Mouse (Mus musculus): ENCODE measurements around the gene Myocos. TPM values are rescaled to one million over a fixed set of nuclear protein-coding genes. Genes with fewer than 3 reads are reported as not detected.

Gene Myocos
- polyA plus RNA-seq (2014; fragmentation: Illumina TruSeq; extraction: RNeasy Lipid Tissue Mini Kit (QIAGEN cat#74804); ENCODE audit: low replicate concordance), result not detected

DNA sequence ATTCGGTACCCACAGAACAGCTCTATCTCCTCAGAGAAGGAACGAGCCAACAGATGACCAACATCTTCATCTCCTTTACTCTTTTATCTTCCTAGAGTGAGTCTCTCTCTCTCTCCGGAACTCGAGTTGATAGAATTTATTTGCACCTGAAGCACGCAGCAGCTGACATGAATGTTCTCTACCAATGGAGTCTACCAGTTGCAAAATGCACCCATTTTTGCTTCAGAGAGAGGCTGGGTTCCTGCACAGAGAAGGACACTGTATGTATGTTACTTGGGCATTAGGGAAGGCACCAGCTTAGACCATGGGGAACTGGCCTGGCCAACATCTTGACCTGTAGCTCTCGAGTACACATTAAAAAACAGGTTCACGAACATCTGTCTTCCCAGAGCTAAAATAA, at the start of gene Myocos:
Gene Myocos, minus strand, starts transcription at position 101 of the 400 bp plus-strand sequence.

GRCm38 (mm10) chr1:162639051-162639750, 18.8 kb downstream of the Myocos start, which contains the start of gene Myoc:
TSS of gene Myoc (plus strand) at chr1:162639155.

Other genes with a start within 250 kb of the Myocos start
- gene Dnm3, start 180.2 kb downstream of the Myocos start, polyA plus RNA-seq (2014; fragmentation: Illumina TruSeq; extraction: RNeasy Lipid Tissue Mini Kit (QIAGEN cat#74804); ENCODE audit: low replicate concordance), result 3.0 TPM
- gene Mettl13, start 109.7 kb downstream of the Myocos start, polyA plus RNA-seq (2014; fragmentation: Illumina TruSeq; extraction: RNeasy Lipid Tissue Mini Kit (QIAGEN cat#74804); ENCODE audit: low replicate concordance), result 1.3 TPM
- 89.5 TPM for gene Vamp4, start 87.7 kb downstream of the Myocos start, polyA plus RNA-seq (2014; fragmentation: Illumina TruSeq; extraction: RNeasy Lipid Tissue Mini Kit (QIAGEN cat#74804); ENCODE audit: low replicate concordance)
- not detected for gene Myoc, start 19.1 kb downstream of the Myocos start, polyA plus RNA-seq (2014; fragmentation: Illumina TruSeq; extraction: RNeasy Lipid Tissue Mini Kit (QIAGEN cat#74804); ENCODE audit: low replicate concordance)
- gene Prrc2c, start 82.3 kb upstream of the Myocos start, polyA plus RNA-seq (2014; fragmentation: Illumina TruSeq; extraction: RNeasy Lipid Tissue Mini Kit (QIAGEN cat#74804); ENCODE audit: low replicate concordance), result 48.9 TPM
- 130 TPM for gene Fmo4, start 155.8 kb upstream of the Myocos start, polyA plus RNA-seq (2014; fragmentation: Illumina TruSeq; extraction: RNeasy Lipid Tissue Mini Kit (QIAGEN cat#74804); ENCODE audit: low replicate concordance)
- 55.0 TPM for gene Fmo1, start 208.4 kb upstream of the Myocos start, polyA plus RNA-seq (2014; fragmentation: Illumina TruSeq; extraction: RNeasy Lipid Tissue Mini Kit (QIAGEN cat#74804); ENCODE audit: low replicate concordance)
- gene Fmo2, start 240.5 kb upstream of the Myocos start, polyA plus RNA-seq (2014; fragmentation: Illumina TruSeq; extraction: RNeasy Lipid Tissue Mini Kit (QIAGEN cat#74804); ENCODE audit: low replicate concordance), result 36.0 TPM

All from small intestine, adult 10 weeks (tissue).